Mouse (Mus musculus) gastrocnemius, postnatal 36 days (tissue): Measurements from ENCODE around the gene Acmsd. TPM values are rescaled to one million over a fixed set of nuclear protein-coding genes. Genes with fewer than 3 reads are reported as not detected.

Source experiments
- DNase-seq, 2 experiments: peaks; one replicate each; pipeline ENCODE4 v3.0.0; 2022
- intact Hi-C: fragments of 180-260 bp; cut with DNase I; formaldehyde crosslinking; loops from one replicate; pipeline ENCODE4 v1.15.1; 2025
- total RNA-seq, 2 experiments: library from RNA; stranded (reverse); gene quantifications; 2 replicates each; pipeline ENCODE4 v1.2.3; 2021

Acmsd gene
- total RNA-seq, 2 experiments from 2014 or later, result not detected

DNA sequence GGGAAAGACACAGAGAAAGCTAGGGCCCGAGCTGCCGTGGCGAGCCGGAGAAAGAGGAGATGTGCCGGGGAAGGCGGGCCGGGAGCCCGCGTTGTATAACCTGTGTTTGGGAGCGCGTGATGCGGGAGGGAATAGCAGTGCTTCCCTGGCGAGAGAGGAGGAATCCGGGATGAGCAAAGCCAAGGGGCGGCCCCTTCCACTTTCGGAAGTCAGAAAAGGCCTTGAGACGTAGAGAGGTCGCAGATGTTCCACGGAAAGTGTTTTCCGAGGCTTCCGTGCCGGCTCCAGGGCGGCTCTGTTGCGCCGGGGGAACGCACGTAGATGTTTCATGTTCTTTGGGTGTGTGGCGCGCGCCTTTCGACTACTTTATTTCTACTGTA, 45.3 kb downstream of the Acmsd start:
- DNase-seq, result peak in 1 of 2 experiments; percentile 37
- intact Hi-C loops, result no loop called here

DNA sequence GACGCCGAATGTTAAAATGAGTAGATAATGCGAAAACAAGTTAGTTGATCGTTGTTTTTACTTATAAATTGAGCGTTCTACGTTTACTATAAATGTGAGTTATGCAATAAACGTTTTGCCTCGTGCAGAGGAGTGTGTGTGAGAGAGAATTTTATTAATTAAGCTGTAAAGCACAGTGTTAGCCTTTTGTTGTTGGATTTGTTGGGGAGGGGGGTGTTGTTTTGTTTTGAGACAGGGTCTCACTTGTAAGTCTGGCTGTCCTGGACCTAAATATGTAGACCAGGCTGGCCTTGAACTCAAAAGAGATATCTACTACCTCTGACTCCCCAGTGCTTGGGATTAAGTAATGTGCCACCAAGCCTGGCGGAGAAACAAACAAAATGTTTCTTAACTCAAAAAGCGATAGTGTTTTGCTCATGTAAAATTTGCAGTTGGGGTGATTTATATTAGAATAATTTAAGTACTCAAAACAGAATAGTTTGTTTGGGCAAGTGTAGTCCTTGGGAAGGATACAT, 46.0 kb downstream of the Acmsd start:
- intact Hi-C loops, result no loop called here
- DNase-seq, result no peak

DNA sequence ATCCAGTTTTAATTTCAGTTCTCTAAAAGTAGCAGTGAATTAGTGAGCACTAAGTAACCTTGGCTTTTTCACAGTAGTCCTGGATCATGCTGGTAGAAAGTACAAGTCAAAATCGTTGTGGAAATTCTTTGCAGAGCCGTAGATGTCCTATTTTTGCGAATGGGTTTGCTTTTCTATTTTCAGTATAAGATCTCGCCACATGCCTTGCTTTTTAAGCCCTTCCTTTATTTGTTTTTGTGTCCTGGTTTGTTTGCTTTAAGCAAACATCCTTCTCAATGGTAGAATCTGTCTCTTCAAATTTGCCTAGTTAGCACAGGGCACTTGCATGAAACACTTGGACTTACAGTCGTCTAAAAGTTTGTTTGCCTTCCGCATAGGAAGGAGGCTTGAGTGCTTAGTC, 47.0 kb downstream of the Acmsd start:
- intact Hi-C loops, result no loop called here

DNA sequence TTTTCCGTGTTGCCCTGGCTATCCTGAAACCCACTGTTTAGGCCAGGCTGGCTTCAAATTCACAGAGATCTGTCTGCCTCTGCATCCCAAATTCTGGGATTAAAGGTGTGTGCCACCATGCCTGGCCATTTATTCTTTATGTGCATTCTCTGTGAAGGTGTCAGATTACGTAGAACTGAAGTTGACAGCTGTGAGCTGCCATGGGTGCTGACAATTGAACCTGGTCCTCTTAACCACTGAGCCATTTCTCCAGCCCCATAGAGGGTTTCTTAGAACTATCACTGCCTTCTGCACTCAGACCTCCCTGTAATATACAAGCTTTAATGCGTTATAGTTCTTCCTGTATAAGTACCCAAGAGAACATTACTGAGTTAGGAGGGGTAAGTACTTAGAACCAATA, 49.4 kb downstream of the Acmsd start:
- intact Hi-C loops, result no loop called here
- no peak for DNase-seq

More for the DNA sequence above, 47.0 kb downstream of the Acmsd start:
- DNase-seq, result no peak

DNA sequence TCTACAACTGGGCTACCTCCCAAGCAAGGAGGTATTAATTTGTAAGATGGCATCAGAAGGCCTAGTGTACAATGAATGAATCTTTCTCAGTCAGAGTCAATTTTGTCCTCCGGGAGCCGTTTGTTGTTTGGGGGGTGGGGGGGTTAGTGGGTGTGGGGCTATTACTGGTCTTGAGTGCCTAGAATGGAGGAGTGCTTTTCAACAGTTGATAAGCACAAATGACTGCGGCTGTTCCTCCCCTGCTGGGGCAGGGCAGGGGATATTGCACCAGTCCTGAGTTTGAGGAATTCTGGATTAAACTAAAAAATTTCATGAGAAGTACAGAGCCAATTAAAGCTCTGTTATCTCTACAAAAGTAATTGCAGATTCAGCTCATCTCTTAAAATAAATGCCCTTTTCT, 50.9 kb downstream of the Acmsd start:
- intact Hi-C loops, result no loop called here
- DNase-seq, result no peak

DNA sequence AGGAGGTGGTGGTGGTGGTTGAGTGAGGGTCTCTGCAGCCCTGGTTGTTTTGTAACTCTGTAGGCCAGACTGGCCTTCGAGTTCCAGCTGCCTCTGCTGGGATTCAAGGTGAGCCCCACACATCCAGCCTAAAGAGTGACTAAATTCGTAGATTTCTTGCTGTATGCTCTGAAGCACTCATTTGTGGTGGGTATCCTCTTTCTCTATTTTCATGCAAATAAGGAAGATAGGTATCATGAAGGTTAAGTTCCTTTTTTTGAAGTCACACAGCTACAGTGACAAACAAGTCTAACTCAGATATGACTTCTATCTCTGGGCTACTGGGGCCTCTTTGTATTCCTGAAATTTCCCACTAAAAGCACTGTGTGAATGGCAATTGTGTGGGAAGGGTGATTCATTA, 51.6 kb downstream of the Acmsd start:
- DNase-seq, result no peak
- intact Hi-C loops, result no loop called here

DNA sequence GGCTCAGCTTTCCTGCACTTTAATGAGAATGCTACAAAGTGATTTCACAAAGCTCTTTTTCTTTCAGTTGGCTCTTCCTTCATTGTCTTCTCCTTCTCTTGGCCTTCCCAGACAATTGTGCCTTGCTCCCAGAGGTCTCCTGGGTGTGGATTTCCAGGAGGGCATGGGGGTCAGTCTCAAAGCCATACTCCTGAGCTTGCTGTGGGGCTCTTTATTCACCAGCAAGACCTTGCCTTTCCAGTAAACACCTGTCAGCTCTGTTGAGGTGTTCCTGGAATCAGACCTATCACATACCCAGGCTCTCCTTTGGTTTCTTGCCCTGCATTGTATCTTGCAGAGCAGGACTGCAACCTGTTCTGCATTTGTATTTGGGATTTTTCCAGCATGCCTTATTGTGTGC, 54.6 kb downstream of the Acmsd start:
- DNase-seq, result no peak
- intact Hi-C loops, result no loop called here

DNA sequence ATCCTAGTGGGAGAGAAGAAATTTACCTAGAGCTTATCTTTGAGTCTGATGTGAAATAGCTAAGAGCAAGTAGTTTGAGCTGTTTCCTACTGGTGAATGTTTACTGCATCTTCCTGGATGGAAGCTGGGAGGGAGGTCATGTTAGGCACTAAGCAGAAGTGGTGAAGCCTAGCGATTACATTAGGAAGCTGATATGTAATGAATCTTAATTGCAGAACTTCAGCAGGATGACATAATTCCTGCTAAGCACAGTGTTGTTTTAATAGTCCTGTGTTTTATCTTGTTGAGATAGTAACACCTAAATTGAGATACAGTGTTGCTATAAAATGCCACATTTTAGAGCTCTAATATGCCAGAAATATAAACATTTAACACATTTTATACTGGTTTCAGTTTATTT, 56.7 kb downstream of the Acmsd start:
- DNase-seq, result no peak
- intact Hi-C loops, result no loop called here

DNA sequence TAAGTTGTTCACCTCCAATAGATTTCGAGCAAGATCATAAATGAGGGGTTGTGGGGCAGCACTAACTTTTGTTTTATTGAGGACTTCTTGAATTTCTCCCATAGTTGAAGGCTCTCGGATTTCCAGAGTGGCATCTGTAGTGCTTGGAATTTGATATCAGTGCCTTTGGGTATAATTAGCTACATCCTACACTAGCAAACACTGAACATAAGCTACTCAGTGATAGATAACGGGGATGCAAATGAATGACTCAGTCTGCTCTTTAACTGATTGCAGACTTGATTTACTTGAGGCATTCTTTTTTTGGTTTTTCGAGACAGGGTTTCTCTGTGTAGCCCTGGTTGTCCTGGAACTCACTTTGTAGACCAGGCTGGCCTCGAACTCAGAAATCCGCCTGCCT, 59.7 kb downstream of the Acmsd start:
- intact Hi-C loops, result no loop called here
- no peak for DNase-seq

DNA sequence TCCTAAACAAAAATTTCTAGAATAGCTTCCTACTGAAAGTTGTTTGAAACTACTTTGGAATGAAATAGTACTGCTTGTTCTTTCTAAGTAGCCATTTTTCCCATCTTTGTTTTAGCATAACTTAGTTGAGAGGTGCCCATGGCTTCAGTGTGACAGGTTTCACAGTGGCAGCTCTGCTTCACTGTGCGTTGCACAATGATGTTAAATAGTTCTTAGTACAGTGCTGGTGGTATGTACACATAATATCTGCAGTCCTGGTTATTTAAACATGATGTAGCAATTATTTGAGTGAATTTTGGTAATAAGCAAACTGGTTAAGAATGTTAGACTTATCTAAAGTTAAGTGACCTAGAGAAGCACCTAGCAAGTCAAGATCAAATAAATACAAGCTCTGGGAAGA, 64.2 kb downstream of the Acmsd start:
- DNase-seq, result no peak
- intact Hi-C loops, result no loop called here

DNA sequence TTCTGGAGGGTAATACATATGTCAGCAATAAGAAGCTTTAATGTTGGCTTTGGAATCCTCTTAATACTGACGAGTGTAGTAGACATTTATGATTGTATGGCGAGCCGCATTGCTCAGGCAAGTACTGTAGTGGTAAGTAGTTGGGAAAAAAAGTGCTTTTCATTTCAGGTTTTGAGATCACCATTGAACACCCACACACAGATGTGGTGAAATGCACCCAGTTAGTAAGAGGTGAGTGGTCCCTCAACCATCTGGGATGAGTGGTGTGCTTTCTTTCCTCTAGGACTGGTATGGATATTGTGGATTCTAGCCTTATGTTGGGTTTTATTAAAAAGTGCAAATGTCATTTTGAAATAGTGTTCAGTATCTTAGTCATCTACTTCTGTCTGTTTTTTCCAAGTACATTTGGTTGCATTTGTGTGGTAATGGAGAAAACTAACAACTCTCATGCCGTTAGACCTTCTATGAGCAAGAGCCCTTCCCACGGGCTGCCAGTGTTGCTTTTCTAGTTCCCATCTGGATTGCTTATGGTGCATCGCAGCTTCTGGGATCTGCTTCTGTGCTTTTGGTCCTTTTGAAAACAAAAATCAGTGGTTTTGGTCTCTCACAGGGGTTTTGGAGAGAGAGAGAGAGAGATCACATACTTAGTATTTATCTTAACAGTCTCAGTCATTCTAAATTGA, 66.0 kb downstream of the Acmsd start:
- DNase-seq, result no peak
- intact Hi-C loops, result no loop called here

DNA sequence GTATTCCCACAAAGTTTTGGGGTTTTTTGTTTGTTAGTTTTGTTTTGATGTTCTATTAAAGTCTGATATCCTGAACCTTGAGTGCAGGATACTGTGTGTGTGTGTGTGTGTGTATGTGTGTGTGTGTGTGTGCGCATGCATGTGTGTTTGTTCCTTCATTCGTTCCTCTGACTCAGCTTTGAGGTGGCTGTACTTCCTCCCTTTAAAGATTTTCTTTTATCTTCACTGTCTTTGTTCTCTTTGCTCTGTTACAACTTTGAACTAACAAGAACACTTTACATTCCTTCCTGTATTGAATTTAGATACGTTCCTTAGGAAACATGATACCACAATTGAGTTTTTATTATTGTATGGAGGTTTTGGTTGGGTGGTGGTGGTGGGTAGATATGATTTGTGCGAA, 67.1 kb downstream of the Acmsd start:
- intact Hi-C loops, result no loop called here
- no peak for DNase-seq

DNA sequence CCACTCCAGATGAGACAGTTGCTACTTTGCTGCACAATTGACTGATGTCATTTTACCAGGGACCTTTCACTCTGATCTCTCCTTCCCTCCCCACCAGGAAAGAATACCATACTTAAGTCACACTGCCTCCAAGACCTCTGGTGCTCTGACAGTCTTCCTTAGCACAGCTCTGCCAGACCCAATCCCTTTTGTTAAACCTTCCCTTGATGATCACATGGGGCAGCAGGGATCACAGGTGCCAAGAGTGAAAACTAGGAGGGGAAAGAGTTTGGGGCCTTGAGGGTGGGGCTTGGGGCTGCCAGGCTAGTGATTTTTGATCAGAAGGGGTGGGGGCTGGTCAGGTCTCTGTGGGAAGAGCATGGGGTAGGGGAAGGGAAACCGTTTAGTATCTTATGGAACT, 67.5 kb downstream of the Acmsd start:
- DNase-seq, result no peak
- intact Hi-C loops, result no loop called here

DNA sequence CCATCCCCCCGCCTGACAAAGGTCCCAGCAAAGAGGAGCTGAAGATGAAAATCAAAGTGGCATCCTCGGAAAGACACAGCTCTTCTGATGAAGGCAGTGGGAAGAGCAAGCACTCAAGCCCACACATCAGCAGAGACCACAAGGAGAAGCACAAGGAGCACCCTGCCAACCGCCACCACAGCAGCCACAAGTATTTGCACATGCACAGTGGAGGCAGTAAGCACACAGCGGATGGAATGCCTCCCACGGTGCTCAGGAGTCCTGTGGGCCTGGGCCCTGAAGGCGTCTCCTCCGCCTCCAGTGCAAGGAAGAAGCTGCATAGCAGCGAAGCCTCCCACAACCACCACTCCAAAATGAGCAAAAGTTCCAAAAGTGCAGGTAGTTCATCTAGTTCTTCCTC, 73.7 kb downstream of the Acmsd start:
- intact Hi-C loops, result no loop called here
- DNase-seq, result no peak

DNA sequence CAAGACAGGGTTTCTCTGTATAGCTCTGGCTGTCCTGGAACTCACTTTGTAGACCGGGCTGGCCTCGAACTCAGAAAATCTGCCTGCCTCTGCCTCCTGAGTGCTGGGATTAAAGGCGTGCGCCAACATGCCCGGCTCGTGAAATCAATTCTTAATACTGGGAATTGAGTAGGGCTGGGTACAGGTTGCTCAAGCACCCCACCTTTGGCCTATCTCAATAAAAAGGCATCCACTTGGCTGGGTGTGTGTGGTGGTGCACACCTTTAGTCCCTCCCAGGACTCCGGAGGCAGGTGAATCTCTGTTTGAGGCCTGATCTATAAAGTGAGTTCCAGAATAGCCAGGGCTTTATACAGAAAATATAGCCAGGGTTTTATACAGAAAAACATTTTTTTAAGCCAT, 79.5 kb downstream of the Acmsd start:
- no peak for DNase-seq
- intact Hi-C loops, result no loop called here

DNA sequence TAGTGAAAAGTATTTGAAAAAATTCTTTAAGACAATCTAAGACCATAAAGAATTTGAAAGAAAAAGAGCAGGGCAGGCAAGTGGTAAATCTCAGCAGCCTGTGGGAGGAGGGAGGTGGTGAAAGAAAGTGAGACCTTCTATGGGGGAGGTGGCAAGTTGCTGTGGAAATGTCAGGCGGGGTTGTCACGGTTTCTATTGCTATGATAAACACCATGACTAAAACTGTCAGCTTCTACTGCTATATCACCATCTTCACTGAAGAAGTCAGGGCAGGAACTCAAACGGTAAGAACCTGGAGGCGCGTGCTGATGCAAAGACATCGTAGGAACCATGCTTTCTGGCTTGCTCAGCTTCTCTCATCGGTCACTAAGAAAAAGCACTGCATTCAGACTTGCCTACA, 83.7 kb downstream of the Acmsd start:
- DNase-seq, result no peak
- intact Hi-C loops, result no loop called here

DNA sequence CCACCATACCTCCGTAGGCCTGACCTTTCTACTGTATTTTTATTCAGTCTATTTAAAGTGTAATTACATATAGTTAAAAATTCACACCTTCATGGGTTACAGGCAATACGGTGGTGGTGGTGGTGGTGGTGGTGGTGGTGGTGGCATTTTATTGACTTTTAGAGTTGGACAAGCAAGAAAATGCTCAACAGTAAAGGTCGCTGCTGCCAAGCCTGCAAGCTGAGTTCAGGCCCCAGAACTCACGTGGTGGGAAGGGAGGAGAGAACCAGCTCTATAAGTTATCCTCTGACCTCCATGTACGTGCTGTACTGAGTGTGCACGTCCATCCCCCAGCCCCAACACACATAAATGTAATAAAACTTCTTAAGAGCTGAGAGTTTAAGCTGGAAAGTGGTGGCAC, 87.2 kb downstream of the Acmsd start:
- DNase-seq, result no peak
- intact Hi-C loops, result no loop called here

Other genes with a start within 250 kb of the Acmsd start
- gene Tmem163, start 49.9 kb upstream of the Acmsd start, total RNA-seq, result not detected
- 10 to 100 TPM; 20.2 to 22.7 TPM for gene Ccnt2, start 44.8 kb downstream of the Acmsd start, total RNA-seq
- not detected for gene Map3k19, start 125.6 kb downstream of the Acmsd start, total RNA-seq
- gene Rab3gap1, start 139.4 kb downstream of the Acmsd start, total RNA-seq, result 10 to 100 TPM; 22.8 TPM